ENCODE assay signal across 13 mouse cellular contexts in genomic region chr13:78643023-78643422, GRCm38 (mm10).
DNase-seq lines count a peak whose midpoint lies in the region; ATAC-seq and TF ChIP-seq lines count a peak whose summit lies in the region.
"Had no signal": no experiment of that assay in that cellular context is flagged by ENCODE, and none has a peak within 500 bp of the region (broad histone marks: within the 10 kb centered on the region; RNA-seq: fewer than 3 reads in every experiment).

No protein-coding gene starts in this region.

- no peaks in the 10 kb centered on the region for H3K27me3 ChIP-seq in forebrain, embryonic 11.5 days (ENCODE audit: control insufficient read depth, insufficient read depth, low read length)
- H3K27me3 ChIP-seq in limb, embryonic 10.5 days (ENCODE audit: low read depth, poor library complexity, severe bottlenecking), result no peaks in the 10 kb centered on the region
- H3K27me3 ChIP-seq: limb, embryonic 13.5 days had no signal

- WGBS in forebrain, embryonic 11.5 days, result under 1% methylated on average over 3 of the region's 3 CpGs
- WGBS in limb, embryonic 10.5 days, result 3% methylated on average over 3 of the region's 3 CpGs

- peaks cover 2% of the 10 kb centered on the region; the same call in 1 of the 2 replicates for H3K4me1 ChIP-seq in forebrain, embryonic 11.5 days (replicated peaks; ENCODE audit: control insufficient read depth, insufficient read depth, low read length)
- peaks cover 7% of the 10 kb centered on the region for H3K4me1 ChIP-seq in limb, embryonic 10.5 days
- H3K4me1 ChIP-seq: limb, embryonic 13.5 days had no signal

- peak; percentile 82 for ATAC-seq in forebrain, embryonic 11.5 days (replicated peaks; ENCODE audit: low FRiP score)

- TF ChIP-seq CTCF in layer of hippocampus, adult 2 months (conservative IDR thresholded peaks at IDR 0.05), result no peak

- H3K36me3 ChIP-seq in forebrain, embryonic 11.5 days (ENCODE audit: control insufficient read depth, insufficient read depth, low read length), result no peaks in the 10 kb centered on the region
- H3K36me3 ChIP-seq in limb, embryonic 10.5 days, result no peaks in the 10 kb centered on the region
- H3K36me3 ChIP-seq: limb, embryonic 13.5 days had no signal

- H3K9me3 ChIP-seq in forebrain, embryonic 11.5 days (ENCODE audit: control insufficient read depth, low read length), result no peaks in the 10 kb centered on the region
- H3K9me3 ChIP-seq in limb, embryonic 10.5 days (replicated peaks), result no peaks in the 10 kb centered on the region
- H3K9me3 ChIP-seq: limb, embryonic 13.5 days had no signal

- peak overlapping the region; percentile 0; the same call in 1 of the 2 replicates for H3K4me2 ChIP-seq in forebrain, embryonic 11.5 days (ENCODE audit: low read depth, low read length, severe bottlenecking)
- H3K4me2 ChIP-seq: limb, embryonic 13.5 days; lung, embryonic 14.5 days had no signal

- no peak overlapping the region for H3K9ac ChIP-seq in forebrain, embryonic 11.5 days (ENCODE audit: low read length)
- H3K9ac ChIP-seq: limb, embryonic 13.5 days; lung, embryonic 14.5 days had no signal

- no peak for DNase-seq in layer of hippocampus, adult 2 months (ENCODE audit: low spot score in 2 of 2)
- no peak for DNase-seq in layer of hippocampus, postnatal 25 days (ENCODE audit: extremely low spot score in 1 of 2, low spot score in 1 of 2)
- DNase-seq in forebrain, embryonic 11.5 days (ENCODE audit: low spot score), result peak; percentile 67
- DNase-seq in limb, embryonic 10.5 days (ENCODE audit: low spot score), result no peak
- DNase-seq in retina, postnatal 1 day, result peak; percentile 96
- DNase-seq in lung, adult 18-20 months, result no peak
- DNase-seq in gastrocnemius, postnatal 25 days, result no peak
- no peak for DNase-seq in heart, adult 8-10 months (ENCODE audit: low spot score)
- DNase-seq: heart, postnatal 10 days; kidney, adult 18-20 months; layer of hippocampus, adult 9-11 months; lung, embryonic 14.5 days had no signal

- 0 out of 2 replicates have a peak overlapping the region, but pooled peaks have one; percentile 2 for H3K27ac ChIP-seq in layer of hippocampus, adult 2 months
- no peak overlapping the region; the same call in 1 of the 2 replicates for H3K27ac ChIP-seq in forebrain, embryonic 11.5 days (ENCODE audit: low read depth, low read length)
- 0 out of 2 replicates have a peak overlapping the region, but pooled peaks have one; percentile 6 for H3K27ac ChIP-seq in limb, embryonic 10.5 days
- H3K27ac ChIP-seq: limb, embryonic 13.5 days had no signal

- H3K4me3 ChIP-seq in layer of hippocampus, adult 2 months, result no peak overlapping the region
- H3K4me3 ChIP-seq in forebrain, embryonic 11.5 days (ENCODE audit: low read depth, low read length), result no peak overlapping the region
- H3K4me3 ChIP-seq in limb, embryonic 10.5 days, result no peak overlapping the region
- H3K4me3 ChIP-seq: limb, embryonic 13.5 days had no signal

Comparison
In these comparisons a context has a peak if more than half of its experiments do, and no peak if none do; other contexts are left out.
1. DNase-seq: peak in forebrain, embryonic 11.5 days (single experiment) and retina, postnatal 1 day (single experiment); none in layer of hippocampus, adult 2 months (0 of 2), layer of hippocampus, postnatal 25 days (0 of 2), limb, embryonic 10.5 days (single experiment), lung, adult 18-20 months (0 of 2), gastrocnemius, postnatal 25 days (single experiment) and heart, adult 8-10 months (single experiment).